Mouse (Mus musculus) ES-Bruce4 (cell line): ENCODE results near the gene Plxnd1. TPM values are rescaled to one million over a fixed set of nuclear protein-coding genes. Genes with fewer than 3 reads are reported as not detected.

Source experiments
- H3K27ac ChIP-seq: 2 replicates; pipeline ENCODE4 v1.5.1; 2012; ENCODE audit warnings: low read length, inconsistent platforms; ENCODE audit not compliant: insufficient read depth
- H3K27me3 ChIP-seq: 2 replicates; pipeline ENCODE4 v1.6.1; 2012; ENCODE audit warnings: mild to moderate bottlenecking, low read length, inconsistent platforms; ENCODE audit not compliant: control insufficient read depth, poor library complexity, insufficient read depth, severe bottlenecking
- H3K36me3 ChIP-seq: 2 replicates; pipeline ENCODE4 v1.6.1; 2012; ENCODE audit warnings: inconsistent platforms, mild to moderate bottlenecking, low read length, moderate library complexity; ENCODE audit not compliant: control insufficient read depth, poor library complexity, insufficient read depth, severe bottlenecking
- H3K4me1 ChIP-seq: one replicate; pipeline ENCODE4 v1.8.1; 2011; ENCODE audit warnings: low read length; ENCODE audit not compliant: control insufficient read depth, insufficient read depth
- H3K4me3 ChIP-seq: 2 replicates; pipeline ENCODE4 v1.5.1; 2011; ENCODE audit warnings: low read depth, mild to moderate bottlenecking, low read length
- H3K9ac ChIP-seq: 2 replicates; pipeline ENCODE4 v1.6.1; 2012; ENCODE audit warnings: low read depth, mild to moderate bottlenecking, inconsistent platforms; ENCODE audit not compliant: poor library complexity, severe bottlenecking
- H3K9me3 ChIP-seq: replicated peaks from 2 replicates; pipeline ENCODE4 v1.6.1; 2012; ENCODE audit warnings: mild to moderate bottlenecking, low read length, inconsistent platforms; ENCODE audit not compliant: control insufficient read depth, poor library complexity, insufficient read depth, severe bottlenecking
- CTCF ChIP-seq: IDR thresholded peaks from one replicate; pipeline ENCODE4 v1.8.1; 2011; ENCODE audit warnings: low read depth, low read length
- EP300 ChIP-seq: IDR thresholded peaks from 2 replicates; pipeline ENCODE4 v1.6.1; 2011; ENCODE audit warnings: low read depth, low read length; ENCODE audit not compliant: insufficient read depth
- POLR2A ChIP-seq: IDR thresholded peaks from one replicate; pipeline ENCODE4 v1.8.1; 2011; ENCODE audit warnings: low read length; ENCODE audit not compliant: insufficient read depth
- polyA plus RNA-seq: library from polyadenylated mRNA; stranded (reverse); fragments of >200 nt; gene quantifications from 2 replicates; pipeline ENCODE4 v1.2.4, GENCODE M21; 2011; ENCODE audit warnings: low read depth; ENCODE audit not compliant: missing spikeins, insufficient read depth, insufficient read length

Gene Plxnd1
- polyA plus RNA-seq, 1 experiment = 7.6 TPM

DNA sequence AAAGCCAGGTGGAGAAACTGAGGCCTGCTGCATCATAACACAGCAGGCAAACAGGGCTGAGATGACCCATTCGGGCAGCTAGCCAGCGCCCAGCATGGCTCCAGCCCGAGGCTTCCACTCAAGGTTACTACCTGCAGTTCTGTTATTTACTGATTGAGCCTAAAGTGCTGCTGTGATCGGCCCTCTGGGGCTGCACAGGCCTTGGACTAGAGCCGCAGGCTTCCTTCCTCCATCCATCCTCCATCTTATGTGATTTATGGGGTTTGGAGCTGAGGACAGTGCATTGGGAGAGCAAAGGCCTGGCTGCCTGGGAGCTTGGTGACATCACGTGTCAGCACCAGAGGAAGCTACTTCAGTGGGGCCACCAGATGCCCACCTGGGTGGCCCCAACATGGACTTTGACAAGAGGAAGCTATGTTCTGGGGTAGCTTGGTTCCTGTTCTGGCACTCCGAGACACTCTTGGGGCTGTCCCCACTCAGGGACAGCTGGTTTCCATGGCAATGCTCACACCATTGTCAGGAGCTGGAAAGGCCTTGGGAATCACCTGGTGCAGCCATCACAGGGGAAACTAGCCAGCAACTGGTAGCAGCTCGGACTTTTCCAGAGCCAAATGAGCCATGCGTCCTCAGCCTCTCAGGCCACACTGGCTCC lies 7.6 kb downstream of the Plxnd1 start:
- H3K4me1 ChIP-seq = no peaks in the 10 kb centered on the region
- no peak overlapping the region for H3K9ac ChIP-seq
- H3K27ac ChIP-seq = no peak overlapping the region
- TF ChIP-seq POLR2A (no peak), CTCF (no peak), EP300 (no peak)
- no peaks in the 10 kb centered on the region for H3K36me3 ChIP-seq
- H3K27me3 ChIP-seq = no peaks in the 10 kb centered on the region
- H3K4me3 ChIP-seq = no peak overlapping the region
- no peaks in the 10 kb centered on the region for H3K9me3 ChIP-seq

DNA sequence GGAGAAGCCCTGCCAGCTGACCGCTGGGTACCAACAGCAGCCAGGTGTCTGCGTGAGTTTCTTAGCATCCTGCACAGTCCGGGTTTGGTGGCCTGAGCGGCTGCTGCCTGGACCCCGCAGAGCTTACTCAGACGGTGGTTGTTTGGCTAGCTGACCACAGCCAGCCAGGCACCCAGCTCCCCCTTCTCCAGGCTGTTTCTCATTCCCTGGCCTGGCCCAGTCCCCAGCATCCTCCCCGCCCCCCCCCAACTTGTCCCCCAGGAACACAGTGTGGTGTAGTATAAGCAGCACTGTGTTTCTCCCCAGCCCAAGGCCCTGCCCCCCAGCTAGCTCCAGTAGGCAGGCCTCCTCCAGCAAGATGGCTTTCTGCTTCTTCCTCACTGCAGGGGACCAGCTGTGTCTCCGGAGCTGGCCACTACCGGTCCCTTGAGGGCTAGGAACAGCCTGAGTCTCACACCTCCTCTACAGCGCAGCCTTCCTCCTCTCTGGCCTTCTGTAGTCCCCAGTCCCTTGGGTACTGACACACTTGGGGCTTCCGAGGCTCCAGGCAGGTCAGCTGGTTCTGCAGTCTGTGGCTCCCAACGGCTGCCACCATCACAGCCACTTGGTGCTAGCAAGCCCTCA lies 8.2 kb downstream of the Plxnd1 start:
- no peaks in the 10 kb centered on the region for H3K9me3 ChIP-seq
- H3K4me3 ChIP-seq = no peak overlapping the region
- no peak overlapping the region for H3K27ac ChIP-seq
- no peak overlapping the region for H3K9ac ChIP-seq
- H3K27me3 ChIP-seq = no peaks in the 10 kb centered on the region
- no peak for TF ChIP-seq POLR2A
- TF ChIP-seq EP300 = no peak
- no peak for TF ChIP-seq CTCF
- H3K4me1 ChIP-seq = no peaks in the 10 kb centered on the region
- H3K36me3 ChIP-seq = no peaks in the 10 kb centered on the region

DNA sequence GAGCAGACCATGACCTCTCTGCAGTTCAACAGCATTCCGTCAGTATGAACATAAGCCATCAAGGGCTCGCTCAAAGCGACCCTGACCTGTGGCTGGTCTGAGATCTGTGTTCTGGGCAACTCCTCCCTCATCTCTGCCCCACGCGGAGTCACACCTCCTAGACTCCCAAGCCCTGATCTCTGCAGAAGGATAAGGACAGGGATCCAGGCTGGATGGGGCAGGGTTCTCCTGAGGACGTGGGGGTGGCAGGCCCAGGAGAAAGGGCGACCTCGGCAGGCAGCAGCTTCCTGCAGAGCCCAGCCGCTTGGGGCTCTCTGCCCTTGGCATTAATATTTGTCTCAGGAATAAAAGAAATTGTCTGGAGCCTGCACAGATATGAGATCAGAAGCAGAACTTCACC lies 9.2 kb downstream of the Plxnd1 start:
- H3K9ac ChIP-seq = no peak overlapping the region
- no peaks in the 10 kb centered on the region for H3K36me3 ChIP-seq
- no peak for TF ChIP-seq POLR2A
- TF ChIP-seq CTCF = no peak
- H3K27ac ChIP-seq = no peak overlapping the region
- H3K9me3 ChIP-seq = no peaks in the 10 kb centered on the region
- no peaks in the 10 kb centered on the region for H3K4me1 ChIP-seq
- no peaks in the 10 kb centered on the region for H3K27me3 ChIP-seq
- no peak overlapping the region for H3K4me3 ChIP-seq

DNA sequence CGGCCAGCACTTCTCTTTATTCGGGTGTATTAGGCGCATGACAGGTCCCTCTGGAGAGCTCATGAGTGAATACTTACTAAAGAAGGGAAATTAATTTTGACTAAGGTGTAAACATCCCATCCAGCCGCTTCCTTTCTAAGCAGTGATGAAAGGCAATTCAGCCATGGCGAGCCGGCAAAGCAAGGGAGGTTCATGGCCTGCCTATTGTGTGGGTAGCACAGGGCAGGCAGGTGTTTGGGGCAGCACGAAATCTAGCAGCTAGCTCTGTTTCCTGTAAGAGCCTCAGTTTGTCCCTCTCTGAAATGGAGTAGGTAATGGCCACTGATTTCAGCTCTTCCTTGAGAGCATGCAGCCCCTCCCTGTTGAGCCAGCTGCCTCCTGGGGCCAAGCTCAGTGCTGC lies 10.2 kb downstream of the Plxnd1 start:
- TF ChIP-seq EP300 (no peak), POLR2A (no peak), CTCF (no peak)
- Histone ChIP-seq H3K27ac (no peak overlapping the region), H3K4me3 (no peak overlapping the region), H3K9me3 (no peaks in the 10 kb centered on the region), H3K4me1 (no peaks in the 10 kb centered on the region), H3K27me3 (no peaks in the 10 kb centered on the region), H3K9ac (no peak overlapping the region), H3K36me3 (no peaks in the 10 kb centered on the region)

DNA sequence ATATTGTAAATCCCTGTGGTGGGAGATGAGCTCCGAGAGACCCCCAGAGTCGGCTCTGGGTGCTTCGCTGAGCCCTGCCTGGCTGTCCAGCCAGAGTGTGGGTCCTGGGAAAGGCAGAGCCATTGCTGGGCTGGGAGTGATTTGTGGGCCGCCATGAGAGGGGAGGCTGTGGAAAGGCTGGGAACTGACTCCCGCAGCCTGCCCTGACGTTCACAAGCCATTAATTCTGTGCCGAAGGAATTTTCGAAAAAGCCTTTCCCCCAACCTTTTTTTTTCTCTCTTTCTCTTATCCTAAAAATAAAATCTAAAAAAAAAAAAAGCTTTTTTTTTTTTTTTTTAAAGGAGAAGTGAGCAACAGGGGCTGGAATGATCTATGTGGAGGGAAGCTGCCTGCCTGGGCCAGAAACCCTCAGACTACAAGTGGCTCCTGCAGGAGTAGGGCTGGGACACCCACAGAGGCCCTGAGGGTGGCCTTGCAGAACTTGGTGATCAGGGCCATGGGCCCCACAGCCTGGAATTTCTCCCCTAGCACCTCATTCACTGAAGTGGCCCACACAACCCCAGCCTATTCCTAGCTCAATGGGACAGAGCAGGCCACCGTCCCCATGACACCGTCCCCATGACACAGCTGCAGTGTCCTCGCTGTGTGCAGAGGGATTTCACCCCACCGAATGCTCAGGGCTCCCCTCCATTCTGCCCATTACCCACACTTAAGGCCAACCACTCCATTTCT lies 11.3 kb downstream of the Plxnd1 start:
- H3K27ac ChIP-seq = no peak overlapping the region
- H3K9ac ChIP-seq = no peak overlapping the region
- no peak overlapping the region for H3K4me3 ChIP-seq
- no peaks in the 10 kb centered on the region for H3K4me1 ChIP-seq
- TF ChIP-seq CTCF = no peak
- TF ChIP-seq EP300 = no peak
- no peak for TF ChIP-seq POLR2A
- H3K36me3 ChIP-seq = no peaks in the 10 kb centered on the region
- H3K27me3 ChIP-seq = no peaks in the 10 kb centered on the region
- no peaks in the 10 kb centered on the region for H3K9me3 ChIP-seq

DNA sequence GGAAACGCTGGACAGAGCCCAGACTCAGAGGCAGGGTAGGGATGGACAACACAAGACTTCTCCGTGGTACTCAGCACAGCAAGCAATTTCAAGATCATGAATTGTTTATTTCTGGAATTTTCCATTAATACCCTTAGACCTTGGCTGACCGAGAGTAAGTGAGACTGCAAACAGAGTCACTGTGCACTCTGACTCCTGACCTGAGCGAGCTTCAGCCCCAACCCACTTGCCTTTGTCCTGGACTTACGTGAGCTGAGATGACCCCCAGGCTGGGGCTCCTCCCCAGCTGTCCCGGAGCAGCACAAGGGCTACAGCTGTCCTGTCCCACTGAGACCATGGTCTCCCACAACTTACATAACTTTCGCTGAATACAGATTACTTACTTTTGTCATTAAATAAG lies 11.9 kb downstream of the Plxnd1 start:
- H3K36me3 ChIP-seq = no peaks in the 10 kb centered on the region
- H3K4me1 ChIP-seq = no peaks in the 10 kb centered on the region
- TF ChIP-seq EP300 = no peak
- TF ChIP-seq POLR2A = no peak
- TF ChIP-seq CTCF = no peak
- H3K9me3 ChIP-seq = no peaks in the 10 kb centered on the region
- no peak overlapping the region for H3K4me3 ChIP-seq
- no peaks in the 10 kb centered on the region for H3K27me3 ChIP-seq
- H3K9ac ChIP-seq = no peak overlapping the region
- no peak overlapping the region for H3K27ac ChIP-seq
